Mouse (Mus musculus) adrenal gland, postnatal 4 days (tissue): ENCODE data around the gene Olfr1231. TPM values are rescaled to one million over a fixed set of nuclear protein-coding genes. Genes with fewer than 3 reads are reported as not detected.

Experiments used
- DNase-seq, 2 experiments: peaks; one replicate each; pipeline ENCODE4 v3.0.0; 2021 to 2022; ENCODE audit warnings: low spot score in 2 of 2, mixed read lengths in 2 of 2
- long read RNA-seq, 2 experiments: library from polyadenylated mRNA; stranded (forward); transcript quantifications; one replicate each; pipeline ENCODE4 v2.0.0; 2021
- total RNA-seq, 2 experiments: library from RNA; stranded (reverse); gene quantifications; 2 replicates each; pipeline ENCODE4 v1.2.3; 2021

Gene Olfr1231
- not detected for total RNA-seq
- long read RNA-seq, experiment 1, result 0 reads
- long read RNA-seq, experiment 2, result 0 reads

- DNase-seq, result no peak
Measured at GRCm38 (mm10) chr2:89306974-89307373, at the start of gene Olfr1231. TSS of gene Olfr1231 (minus strand) at chr2:89307074.

- DNase-seq, result no peak
Measured at GRCm38 (mm10) chr2:89342298-89342697, 35.4 kb upstream of the Olfr1231 start, which contains the start of gene Olfr1233. TSS of gene Olfr1233 (minus strand) at chr2:89342398.

DNA sequence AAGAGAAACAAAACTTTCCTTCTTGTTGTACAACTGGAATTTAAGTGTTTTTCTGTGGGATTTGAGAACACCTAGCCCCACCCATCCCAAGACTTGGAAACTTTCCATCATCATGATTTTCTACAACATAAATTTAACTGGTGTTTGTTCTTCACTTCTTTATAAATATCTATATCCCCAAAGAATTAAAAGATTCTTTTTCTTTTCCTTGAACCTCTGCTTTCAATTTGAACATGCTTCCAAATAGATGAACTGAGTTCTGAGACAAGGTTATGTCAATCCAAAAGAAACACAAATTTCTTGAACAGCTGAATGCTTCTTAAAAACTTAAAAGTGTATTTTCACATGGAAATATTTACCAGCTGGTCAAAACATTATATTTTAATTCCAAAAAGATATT is 22.7 kb upstream of the Olfr1231 start, which contains the start of gene Olfr1232:
Gene Olfr1232, minus strand, starts transcription at position 101 of the 400 bp plus-strand sequence.
- DNase-seq, result no peak

DNA sequence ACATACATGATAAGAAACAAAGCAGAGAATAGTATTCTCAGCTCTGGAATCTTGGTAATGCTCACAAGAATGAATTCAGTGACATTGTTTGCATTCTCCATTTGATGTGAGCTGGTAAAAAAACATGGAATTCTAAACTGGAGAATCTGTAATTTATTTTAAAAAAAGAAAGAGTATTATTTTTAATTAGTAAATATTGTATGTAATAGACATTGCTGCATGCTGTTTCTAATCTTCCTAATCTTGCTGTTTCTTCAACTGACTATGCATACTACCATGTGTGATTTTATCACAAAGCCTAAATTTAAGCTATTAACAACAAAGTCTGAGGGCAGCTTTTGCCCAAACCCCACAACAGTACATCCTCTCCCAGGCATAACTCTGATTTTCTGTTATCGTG is 9.7 kb downstream of the Olfr1231 start, which contains the start of gene Olfr1230:
Gene Olfr1230, minus strand, starts transcription at position 101 of the 400 bp plus-strand sequence.
- DNase-seq, result no peak

- DNase-seq, result no peak
Measured at GRCm38 (mm10) chr2:89287914-89288313, 19.0 kb downstream of the Olfr1231 start, which contains the start of gene Olfr1229. TSS of gene Olfr1229 (minus strand) at chr2:89288014.

DNA sequence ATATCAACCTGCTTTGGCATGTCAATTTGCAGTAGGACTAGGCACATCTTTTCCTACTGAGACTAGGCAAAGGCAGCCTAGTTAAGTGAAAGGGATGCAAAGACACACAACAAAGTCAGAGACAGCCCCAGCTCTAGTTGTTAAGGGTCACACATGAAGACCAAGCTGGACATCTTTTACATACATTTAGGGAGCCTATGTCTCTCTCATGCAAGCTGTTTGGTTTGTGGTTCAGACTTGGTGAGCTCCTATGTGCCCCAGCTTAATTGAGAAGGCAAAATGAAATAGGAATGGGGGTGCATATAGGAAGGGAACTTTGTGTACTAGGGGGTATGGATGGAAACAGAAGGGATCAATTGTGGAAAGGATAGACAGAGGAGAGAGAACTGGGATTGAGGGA is 52.9 kb downstream of the Olfr1231 start, which contains the start of gene Olfr1228:
Gene Olfr1228, minus strand, starts transcription at position 101 of the 400 bp plus-strand sequence.
- DNase-seq, result no peak

Other genes with a start within 250 kb of the Olfr1231 start
- not detected for gene Olfr1218, start 245.9 kb downstream of the Olfr1231 start, total RNA-seq
- gene Olfr1219, start 223.6 kb downstream of the Olfr1231 start, total RNA-seq, result not detected
- gene Olfr1220, start 200.2 kb downstream of the Olfr1231 start, total RNA-seq, result not detected
- not detected for gene Olfr1221, start 189.8 kb downstream of the Olfr1231 start, total RNA-seq
- gene Olfr1222, start 174.0 kb downstream of the Olfr1231 start, total RNA-seq, result not detected
- not detected for gene Olfr1223, start 155.5 kb downstream of the Olfr1231 start, total RNA-seq
- not detected for gene Olfr1224-ps1, start 143.0 kb downstream of the Olfr1231 start, total RNA-seq
- not detected for gene Olfr1225, start 132.4 kb downstream of the Olfr1231 start, total RNA-seq
- not detected for gene Olfr1226, start 107.0 kb downstream of the Olfr1231 start, total RNA-seq
- gene Olfr1228, start 53.0 kb downstream of the Olfr1231 start, total RNA-seq, result not detected
- not detected for gene Olfr1229, start 19.1 kb downstream of the Olfr1231 start, total RNA-seq
- not detected for gene Olfr1230, start 9.8 kb downstream of the Olfr1231 start, total RNA-seq
- not detected for gene Olfr1232, start 22.6 kb upstream of the Olfr1231 start, total RNA-seq
- not detected for gene Olfr1233, start 35.3 kb upstream of the Olfr1231 start, total RNA-seq
- gene Olfr1234, start 57.8 kb upstream of the Olfr1231 start, total RNA-seq, result not detected
- not detected for gene Olfr1238, start 102.6 kb upstream of the Olfr1231 start, total RNA-seq
- not detected for gene Olfr1239, start 113.3 kb upstream of the Olfr1231 start, total RNA-seq
- not detected for gene Olfr1240, start 135.9 kb upstream of the Olfr1231 start, total RNA-seq
- not detected for gene Olfr1241, start 180.1 kb upstream of the Olfr1231 start, total RNA-seq
- not detected for gene Olfr1242, start 191.3 kb upstream of the Olfr1231 start, total RNA-seq
- not detected for gene Olfr1243, start 224.4 kb upstream of the Olfr1231 start, total RNA-seq